In the genomic region with DNA sequence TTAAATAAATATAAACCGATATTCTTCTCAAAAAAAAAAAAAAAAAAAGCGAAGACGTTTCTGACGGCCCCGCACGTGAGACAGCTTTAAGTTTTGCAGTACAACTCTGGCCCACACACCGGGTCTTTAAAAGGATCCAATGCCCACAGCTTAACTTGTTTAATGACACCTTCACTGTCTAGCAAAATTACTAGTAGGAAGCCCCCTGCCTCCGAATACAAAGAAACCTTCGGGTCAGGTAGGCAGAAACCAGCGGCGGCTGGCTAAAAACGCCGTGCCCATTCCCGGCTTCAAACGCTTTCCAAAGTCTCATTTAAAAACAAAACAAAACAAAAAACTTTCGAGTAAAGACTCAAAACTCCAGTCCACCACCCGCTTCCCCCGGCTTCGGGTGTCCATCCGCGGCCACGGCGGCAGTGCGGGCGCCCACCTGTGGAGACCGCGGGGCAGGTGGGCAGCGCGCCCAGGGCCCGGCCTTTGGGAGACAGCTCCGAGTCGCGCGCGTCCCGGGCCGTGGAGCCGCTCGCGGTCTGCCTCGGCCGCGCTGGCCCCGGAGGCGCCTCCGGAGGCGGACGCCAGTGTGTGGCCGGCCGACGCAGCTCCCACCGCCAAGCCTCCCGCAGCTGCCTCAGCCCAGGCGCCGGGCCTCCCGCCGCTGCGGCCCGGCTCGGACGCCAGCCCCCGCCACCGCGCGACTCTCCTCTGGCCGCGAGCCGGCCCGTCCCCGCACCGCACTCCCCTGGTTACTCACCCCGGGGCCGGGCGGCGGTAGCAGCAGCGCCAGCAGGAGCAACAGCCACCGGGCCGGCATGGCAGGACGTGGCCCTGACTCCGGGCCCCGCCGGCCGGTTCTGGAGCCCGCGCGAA, we compare ENCODE assay signal across 8 mouse cellular contexts. TPM values are rescaled to one million over a fixed set of nuclear protein-coding genes. Genes with fewer than 3 reads are reported as not detected.
DNase-seq lines count a peak whose midpoint lies in the region; ATAC-seq and TF ChIP-seq lines count a peak whose summit lies in the region.

No protein-coding gene starts in this region.

- H3K9me3 ChIP-seq in forebrain, embryonic 13.5 days (replicated peaks) = no peaks in the 10 kb centered on the region
- H3K9me3 ChIP-seq in liver, postnatal 0 days (ENCODE audit: low read length) = no peaks in the 10 kb centered on the region

- TF ChIP-seq CTCF in liver, postnatal 0 days (IDR thresholded peaks at IDR 0.05; ENCODE audit: low read depth) = 0 out of 2 replicates have a peak, but pooled peaks have one; percentile 6

- DNase-seq in lung, adult 18-20 months = peak; percentile 54 to 58
- no peak for DNase-seq in lung, postnatal 10 days
- peak; percentile 76 for DNase-seq in adrenal gland, postnatal 10 days
- DNase-seq in induced T-regulatory cell, adult 2 months (ENCODE audit: low read depth) = peak; percentile 58
- peak; percentile 72 for DNase-seq in liver, postnatal 0 days
- peak; percentile 32 for DNase-seq in splenic B cell, adult 2 months (ENCODE audit: low read depth, low spot score)
- DNase-seq in layer of hippocampus, adult 8-10 months (ENCODE audit: low spot score in 2 of 2) = no peak

- under 1% methylated on average over 58 of the region's 86 CpGs for WGBS in forebrain, embryonic 13.5 days
- WGBS in liver, postnatal 0 days (ENCODE audit: insufficient replicate concordance) = under 1% methylated on average over 60 of the region's 86 CpGs

- H3K4me1 ChIP-seq in forebrain, embryonic 13.5 days = peaks cover 13% of the 10 kb centered on the region
- H3K4me1 ChIP-seq in liver, postnatal 0 days (ENCODE audit: insufficient read depth) = peaks cover 24% of the 10 kb centered on the region

- H3K4me3 ChIP-seq in forebrain, embryonic 13.5 days = peak overlapping the region; percentile 86
- H3K4me3 ChIP-seq in liver, postnatal 0 days (ENCODE audit: low read depth, low read length) = peak overlapping the region; percentile 100

- no peaks in the 10 kb centered on the region for H3K27me3 ChIP-seq in forebrain, embryonic 13.5 days
- H3K27me3 ChIP-seq in liver, postnatal 0 days (ENCODE audit: insufficient read depth, low read length) = no peaks in the 10 kb centered on the region
- no peaks in the 10 kb centered on the region for H3K27me3 ChIP-seq in splenic B cell, adult 2 months (ENCODE audit: control insufficient read depth, insufficient read depth, low read length, poor library complexity, severe bottlenecking)

- no peaks in the 10 kb centered on the region for H3K36me3 ChIP-seq in forebrain, embryonic 13.5 days (ENCODE audit: poor library complexity, severe bottlenecking)
- no peaks in the 10 kb centered on the region for H3K36me3 ChIP-seq in liver, postnatal 0 days (replicated peaks; ENCODE audit: insufficient read depth, low read length)
- H3K36me3 ChIP-seq in splenic B cell, adult 2 months (ENCODE audit: control insufficient read depth, insufficient read depth, low read length, poor library complexity, severe bottlenecking) = no peaks in the 10 kb centered on the region

- peak overlapping the region; percentile 73 for H3K4me2 ChIP-seq in forebrain, embryonic 13.5 days
- peak overlapping the region; percentile 93 for H3K4me2 ChIP-seq in liver, postnatal 0 days (ENCODE audit: low read depth, low read length)

- peak overlapping the region; percentile 81 for H3K27ac ChIP-seq in forebrain, embryonic 13.5 days
- H3K27ac ChIP-seq in liver, postnatal 0 days (ENCODE audit: low read depth) = peak overlapping the region; percentile 98

- peak; percentile 88 for ATAC-seq in forebrain, embryonic 13.5 days
- peak; percentile 72 for ATAC-seq in liver, postnatal 0 days

- no peak for TF ChIP-seq EP300 in liver, postnatal 0 days (IDR thresholded peaks at IDR 0.05; ENCODE audit: low read depth)

- peak overlapping the region; percentile 79 for H3K9ac ChIP-seq in forebrain, embryonic 13.5 days
- H3K9ac ChIP-seq in liver, postnatal 0 days (replicated peaks) = peak overlapping the region; percentile 99

RNA-seq across cellular contexts. Expression of gene Ern1, which starts 0.6 kb away (rescaled TPM):
- total RNA-seq in adrenal gland, postnatal 10 days (2021) = 10 to 100 TPM; 54.8 to 63.0 TPM
- 5.6 and 6.3 TPM in 2 replicates for polyA plus RNA-seq in forebrain, embryonic 13.5 days (2015; fragmentation: Nextera tagmentation; extraction: Ambion mirVana)
- 1.9 and 2.9 TPM in 2 replicates for polyA plus RNA-seq in liver, postnatal 0 days (2015; fragmentation: Nextera tagmentation; extraction: Ambion mirVana)
- 10 to 100 TPM; 10.4 to 12.4 (median 11.4) TPM for total RNA-seq in layer of hippocampus, adult 8-10 months (2022)

Comparison
In these comparisons a context has a peak if more than half of its experiments do, and no peak if none do; other contexts are left out.
1. DNase-seq: peak in lung, adult 18-20 months (2 of 2), adrenal gland, postnatal 10 days (single experiment), induced T-regulatory cell, adult 2 months (single experiment), liver, postnatal 0 days (single experiment) and splenic B cell, adult 2 months (single experiment); none in lung, postnatal 10 days (single experiment) and layer of hippocampus, adult 8-10 months (0 of 2).
2. RNA of gene Ern1, which starts 0.6 kb away (total RNA-seq): 54.8 to 63.0 TPM in adrenal gland, postnatal 10 days; 10.4 to 12.4 TPM in layer of hippocampus, adult 8-10 months; every median in the first group is over 4 times any median in the second.